Mouse (Mus musculus) liver, postnatal 0 days (tissue): ENCODE data around the gene Mgat5. TPM values are rescaled to one million over a fixed set of nuclear protein-coding genes. Genes with fewer than 3 reads are reported as not detected.

Experiments
- ATAC-seq: fragments of 200-750 bp; cut with Nextera tagmentation; 2 replicates; pipeline ENCODE4 v1.8.0; 2017; ENCODE audit warnings: mild to moderate bottlenecking, moderate library complexity
- DNase-seq: peaks from one replicate; pipeline ENCODE4 v3.0.0-alpha.2; 2016
- H3K27ac ChIP-seq: fragments of 300-500 bp; sonication (generic); 2 replicates; pipeline ENCODE4 v1.5.1; 2014; ENCODE audit warnings: antibody characterized with exemption, moderate library complexity, mild to moderate bottlenecking, low read depth
- H3K27me3 ChIP-seq: fragments of 300-500 bp; sonication (generic); 2 replicates; pipeline ENCODE4 v1.6.1; 2014; ENCODE audit warnings: low read length, control low read depth, mixed read lengths; ENCODE audit not compliant: insufficient read depth
- H3K36me3 ChIP-seq: fragments of 300-500 bp; sonication (generic); replicated peaks from 2 replicates; pipeline ENCODE4 v1.6.1; 2014; ENCODE audit warnings: mild to moderate bottlenecking, control low read depth, low read length, moderate library complexity, mixed read lengths; ENCODE audit not compliant: insufficient read depth
- H3K4me1 ChIP-seq: fragments of 300-500 bp; sonication (generic); 2 replicates; pipeline ENCODE4 v1.6.1; 2014; ENCODE audit warnings: antibody characterized with exemption, mild to moderate bottlenecking, control low read depth; ENCODE audit not compliant: insufficient read depth
- H3K4me2 ChIP-seq: fragments of 300-500 bp; sonication (generic); 2 replicates; pipeline ENCODE4 v1.6.1; 2014; ENCODE audit warnings: low read depth, mild to moderate bottlenecking, low read length, moderate library complexity, mixed read lengths
- H3K4me3 ChIP-seq: fragments of 300-500 bp; sonication (generic); 2 replicates; pipeline ENCODE4 v1.5.1; 2014; ENCODE audit warnings: low read depth, low read length
- H3K9ac ChIP-seq: fragments of 300-500 bp; sonication (generic); replicated peaks from 2 replicates; pipeline ENCODE4 v1.6.1; 2014; ENCODE audit warnings: mild to moderate bottlenecking, moderate library complexity
- H3K9me3 ChIP-seq: fragments of 300-500 bp; sonication (generic); 2 replicates; pipeline ENCODE4 v1.6.1; 2016; ENCODE audit warnings: mild to moderate bottlenecking, control low read depth, low read length, mixed read lengths
- CTCF ChIP-seq: sonication (generic); IDR thresholded peaks from 2 replicates; pipeline ENCODE4 v1.5.1; 2016; ENCODE audit warnings: antibody characterized with exemption, low read depth
- EP300 ChIP-seq: IDR thresholded peaks from 2 replicates; pipeline ENCODE4 v1.6.1; 2016; ENCODE audit warnings: antibody characterized with exemption, low read depth, mild to moderate bottlenecking
- WGBS: fragments of 180-500 bp; shearing (Covaris S2); extraction: QIAGEN DNeasy Blood & Tissue Kit; methylation state at CpG from one replicate; pipeline ENCODE4 v1.1.7; 2014; ENCODE audit not compliant: insufficient replicate concordance; 5-methylcytosine and 5-hydroxymethylcytosine counted together
- polyA plus RNA-seq: library from polyadenylated mRNA; unstranded; fragments of >200 nt; fragmentation: Nextera tagmentation; extraction: Ambion mirVana; gene quantifications from 2 replicates; pipeline ENCODE4 v1.2.1, GENCODE M21; 2015

Gene Mgat5
- polyA plus RNA-seq, 1 experiment from 2014 or later = 0.86 TPM

- no peaks in the 10 kb centered on the region for H3K9me3 ChIP-seq
- no peak overlapping the region for H3K4me3 ChIP-seq
- TF ChIP-seq EP300 (no peak), CTCF (no peak)
- no peaks in the 10 kb centered on the region for H3K27me3 ChIP-seq
- DNase-seq (no peak), ATAC-seq (no peak)
- H3K9ac ChIP-seq = no peak overlapping the region
- no peaks in the 10 kb centered on the region for H3K4me1 ChIP-seq
- no peaks in the 10 kb centered on the region for H3K36me3 ChIP-seq
- 77% methylated on average over 10 of the region's 10 CpGs for WGBS
- H3K27ac ChIP-seq = no peak overlapping the region
- H3K4me2 ChIP-seq = no peak overlapping the region
Measured at GRCm38 (mm10) chr1:127482911-127483310, 278.1 kb downstream of the Mgat5 start.

- Histone ChIP-seq H3K4me2 (no peak overlapping the region), H3K27ac (no peak overlapping the region), H3K9me3 (no peaks in the 10 kb centered on the region), H3K36me3 (no peaks in the 10 kb centered on the region), H3K4me1 (no peaks in the 10 kb centered on the region), H3K4me3 (no peak overlapping the region), H3K9ac (no peak overlapping the region), H3K27me3 (no peaks in the 10 kb centered on the region)
- WGBS = 88% methylated on average over 8 of the region's 8 CpGs
- no peak for DNase-seq
- TF ChIP-seq EP300 = no peak
- TF ChIP-seq CTCF = peak; percentile 24
- no peak for ATAC-seq
Measured at GRCm38 (mm10) chr1:127484188-127484587, 279.4 kb downstream of the Mgat5 start.

- H3K27ac ChIP-seq = no peak overlapping the region
- DNase-seq (peak; percentile 70), ATAC-seq (no peak)
- TF ChIP-seq CTCF = peak; percentile 76
- TF ChIP-seq EP300 = no peak
- H3K4me3 ChIP-seq = no peak overlapping the region
- H3K9ac ChIP-seq = no peak overlapping the region
- WGBS = 34% methylated on average over 7 of the region's 7 CpGs
- H3K36me3 ChIP-seq = no peaks in the 10 kb centered on the region
- no peaks in the 10 kb centered on the region for H3K4me1 ChIP-seq
- H3K9me3 ChIP-seq = no peaks in the 10 kb centered on the region
- no peaks in the 10 kb centered on the region for H3K27me3 ChIP-seq
- H3K4me2 ChIP-seq = no peak overlapping the region
Measured at GRCm38 (mm10) chr1:127484826-127485225, 280.0 kb downstream of the Mgat5 start.

GRCm38 (mm10) chr1:127487161-127487560 lies 282.3 kb downstream of the Mgat5 start:
- H3K36me3 ChIP-seq = no peaks in the 10 kb centered on the region
- TF ChIP-seq EP300 (no peak), CTCF (peak; percentile 60)
- H3K27ac ChIP-seq = no peak overlapping the region
- no peaks in the 10 kb centered on the region for H3K4me1 ChIP-seq
- DNase-seq (peak; percentile 49), ATAC-seq (no peak)
- no peaks in the 10 kb centered on the region for H3K9me3 ChIP-seq
- no peak overlapping the region for H3K4me3 ChIP-seq
- no peaks in the 10 kb centered on the region for H3K27me3 ChIP-seq
- no peak overlapping the region for H3K4me2 ChIP-seq
- WGBS = 79% methylated on average over 4 of the region's 4 CpGs
- H3K9ac ChIP-seq = no peak overlapping the region

GRCm38 (mm10) chr1:127496737-127497543 lies 292.1 kb downstream of the Mgat5 start:
- Histone ChIP-seq H3K27me3 (no peaks in the 10 kb centered on the region), H3K36me3 (no peaks in the 10 kb centered on the region), H3K4me1 (no peaks in the 10 kb centered on the region), H3K27ac (no peak overlapping the region), H3K9ac (no peak overlapping the region), H3K4me2 (no peak overlapping the region), H3K9me3 (no peaks in the 10 kb centered on the region), H3K4me3 (no peak overlapping the region)
- peak; percentile 69 for DNase-seq
- ATAC-seq = peak; percentile 50
- 28% methylated on average over 9 of the region's 9 CpGs for WGBS
- peak; percentile 98 for TF ChIP-seq CTCF
- no peak for TF ChIP-seq EP300

GRCm38 (mm10) chr1:127498746-127499145 lies 293.9 kb downstream of the Mgat5 start:
- H3K4me3 ChIP-seq = no peak overlapping the region
- no peaks in the 10 kb centered on the region for H3K27me3 ChIP-seq
- TF ChIP-seq EP300 = no peak
- no peaks in the 10 kb centered on the region for H3K9me3 ChIP-seq
- no peak overlapping the region for H3K9ac ChIP-seq
- 56% methylated on average over 9 of the region's 9 CpGs for WGBS
- ATAC-seq (no peak), DNase-seq (no peak)
- H3K4me2 ChIP-seq = no peak overlapping the region
- H3K4me1 ChIP-seq = no peaks in the 10 kb centered on the region
- H3K27ac ChIP-seq = no peak overlapping the region
- no peaks in the 10 kb centered on the region for H3K36me3 ChIP-seq
